Mouse (Mus musculus) myocyte (in vitro differentiated cells): ENCODE data around the gene Eef2kmt. TPM values are rescaled to one million over a fixed set of nuclear protein-coding genes. Genes with fewer than 3 reads are reported as not detected.
A peak's percentile ranks its signal among the peaks of the same experiment; 100 is the strongest.

ENCODE experiments used
- H3K27me3 ChIP-seq: one replicate; pipeline ENCODE4 v1.6.1; 2011; ENCODE audit not compliant: control insufficient read depth, insufficient read depth, insufficient read length
- H3K36me3 ChIP-seq: one replicate; pipeline ENCODE4 v1.6.1; 2011; ENCODE audit not compliant: control insufficient read depth, insufficient read depth
- H3K4me2 ChIP-seq: one replicate; pipeline ENCODE4 v1.6.1; 2011; ENCODE audit warnings: low read depth, control low read depth
- H3K4me3 ChIP-seq: one replicate; pipeline ENCODE4 v1.5.1; 2011; ENCODE audit warnings: mild to moderate bottlenecking, control low read depth, moderate library complexity
- H3K79me2 ChIP-seq: one replicate; pipeline ENCODE4 v1.6.1; 2011; ENCODE audit not compliant: control insufficient read depth, insufficient read depth
- H3ac ChIP-seq: one replicate; pipeline ENCODE4 v1.6.1; 2011; ENCODE audit not compliant: control insufficient read depth, insufficient read length
- CEBPB ChIP-seq: IDR thresholded peaks from 2 replicates; pipeline ENCODE4 v1.6.1; 2011; ENCODE audit warnings: mild to moderate bottlenecking, moderate library complexity; ENCODE audit not compliant: poor library complexity, insufficient read depth, severe bottlenecking
- E2F4 ChIP-seq: IDR thresholded peaks from one replicate; pipeline ENCODE4 v1.6.1; 2011; ENCODE audit warnings: mild to moderate bottlenecking, control low read depth, moderate library complexity; ENCODE audit not compliant: insufficient read depth
- MAX ChIP-seq: IDR thresholded peaks from one replicate; pipeline ENCODE4 v1.6.1; 2011; ENCODE audit warnings: low read depth, mild to moderate bottlenecking, control low read depth
- MYOD1 ChIP-seq, 3 experiments: IDR thresholded peaks; one replicate each; pipeline ENCODE4 v1.6.1; 2011; ENCODE audit warnings: control low read depth in 2 of 3, low read depth in 2 of 3, mild to moderate bottlenecking in 2 of 3, moderate library complexity in 1 of 3; ENCODE audit not compliant: insufficient read length in 2 of 3, control insufficient read depth in 1 of 3
- MYOG ChIP-seq, 3 experiments: IDR thresholded peaks; one replicate each; pipeline ENCODE4 v1.6.1; 2011; ENCODE audit warnings: control low read depth in 2 of 3, low read depth in 2 of 3, mild to moderate bottlenecking in 2 of 3; ENCODE audit not compliant: insufficient read length in 2 of 3, control insufficient read depth in 1 of 3, insufficient read depth in 1 of 3
- POLR2A ChIP-seq: IDR thresholded peaks from one replicate; pipeline ENCODE4 v1.6.1; 2011; ENCODE audit warnings: low read depth, mild to moderate bottlenecking, control low read depth, moderate library complexity; ENCODE audit not compliant: insufficient read length
- POLR2AphosphoS2 ChIP-seq: IDR thresholded peaks from one replicate; pipeline ENCODE4 v1.6.1; 2011; ENCODE audit warnings: low read depth, control low read depth; ENCODE audit not compliant: insufficient read length
- REST ChIP-seq: IDR thresholded peaks from one replicate; pipeline ENCODE4 v1.6.1; 2011; ENCODE audit warnings: mild to moderate bottlenecking, control low read depth, moderate library complexity; ENCODE audit not compliant: insufficient read depth, insufficient read length
- SRF ChIP-seq: IDR thresholded peaks from one replicate; pipeline ENCODE4 v1.6.1; 2011; ENCODE audit warnings: low read depth; ENCODE audit not compliant: control insufficient read depth, insufficient read length
- TCF12 ChIP-seq: IDR thresholded peaks from one replicate; pipeline ENCODE4 v1.6.1; 2011; ENCODE audit warnings: mild to moderate bottlenecking, control low read depth; ENCODE audit not compliant: poor library complexity, insufficient read depth, severe bottlenecking
- TCF3 ChIP-seq: IDR thresholded peaks from one replicate; pipeline ENCODE4 v1.6.1; 2011; ENCODE audit warnings: low read depth, control low read depth; ENCODE audit not compliant: insufficient read length
- USF1 ChIP-seq: IDR thresholded peaks from one replicate; pipeline ENCODE4 v1.6.1; 2011; ENCODE audit warnings: low read depth, mild to moderate bottlenecking, control low read depth, moderate library complexity
- polyA plus RNA-seq: library from polyadenylated mRNA; unstranded; fragments of >200 nt; fragmentation: generic; extraction: Trizol; gene quantifications from one replicate; pipeline ENCODE4 v1.2.1, GENCODE M21; 2012; ENCODE audit warnings: missing spikeins

Eef2kmt gene
- polyA plus RNA-seq, 1 experiment, result 21.0 TPM

- no peaks in the 10 kb centered on the region for H3K36me3 ChIP-seq
- H3K4me3 ChIP-seq, result no peak overlapping the region
- H3K79me2 ChIP-seq, result no peaks in the 10 kb centered on the region
- TF ChIP-seq TCF12 (no peak), MAX (no peak), SRF (no peak), POLR2AphosphoS2 (no peak), REST (no peak), MYOG (IDR thresholded peaks at IDR 0.05; ENCODE audit: control insufficient read depth in 1 of 3, insufficient read depth in 1 of 3, insufficient read length in 2 of 3, low read depth in 2 of 3) (no peak), CEBPB (no peak), MYOD1 (IDR thresholded peaks at IDR 0.05; ENCODE audit: control insufficient read depth in 1 of 3, insufficient read length in 2 of 3, low read depth in 2 of 3) (no peak), USF1 (no peak), TCF3 (no peak), E2F4 (no peak), POLR2A (no peak)
- H3K4me2 ChIP-seq, result no peak overlapping the region
- H3ac ChIP-seq, result no peak overlapping the region
- H3K27me3 ChIP-seq, result no peaks in the 10 kb centered on the region
These were observed 43.6 kb downstream of the Eef2kmt start for GRCm38 (mm10) chr16:5212150-5212549.

- no peak overlapping the region for H3K4me3 ChIP-seq
- no peaks in the 10 kb centered on the region for H3K36me3 ChIP-seq
- no peak overlapping the region for H3ac ChIP-seq
- H3K4me2 ChIP-seq, result no peak overlapping the region
- no peak for TF ChIP-seq CEBPB
- TF ChIP-seq MAX, result no peak
- no peak for TF ChIP-seq TCF3
- no peak for TF ChIP-seq SRF
- no peak for TF ChIP-seq REST
- H3K27me3 ChIP-seq, result no peaks in the 10 kb centered on the region
- no peaks in the 10 kb centered on the region for H3K79me2 ChIP-seq
These were observed 45.4 kb downstream of the Eef2kmt start for GRCm38 (mm10) chr16:5210365-5210764.

- no peaks in the 10 kb centered on the region for H3K36me3 ChIP-seq
- no peak for TF ChIP-seq POLR2AphosphoS2
- no peak for TF ChIP-seq MAX
- no peak for TF ChIP-seq MYOG (IDR thresholded peaks at IDR 0.05; ENCODE audit: control insufficient read depth in 1 of 3, insufficient read depth in 1 of 3, insufficient read length in 2 of 3, low read depth in 2 of 3)
- TF ChIP-seq CEBPB, result no peak
- TF ChIP-seq POLR2A, result no peak
- no peak for TF ChIP-seq MYOD1 (IDR thresholded peaks at IDR 0.05; ENCODE audit: control insufficient read depth in 1 of 3, insufficient read length in 2 of 3, low read depth in 2 of 3)
- H3ac ChIP-seq, result no peak overlapping the region
- no peak overlapping the region for H3K4me3 ChIP-seq
- no peak overlapping the region for H3K4me2 ChIP-seq
- H3K27me3 ChIP-seq, result no peaks in the 10 kb centered on the region
- no peaks in the 10 kb centered on the region for H3K79me2 ChIP-seq
These were observed 49.7 kb downstream of the Eef2kmt start for GRCm38 (mm10) chr16:5206051-5206450.

GRCm38 (mm10) chr16:5205431-5205970 lies 50.3 kb downstream of the Eef2kmt start:
- H3K4me2 ChIP-seq, result no peak overlapping the region

GRCm38 (mm10) chr16:5203668-5204433 lies 51.9 kb downstream of the Eef2kmt start, which contains the start of gene Nagpa:
Gene Nagpa (minus strand): TSS chr16:5204012.
- H3K79me2 ChIP-seq, result no peaks in the 10 kb centered on the region
- no peaks in the 10 kb centered on the region for H3K36me3 ChIP-seq
- H3K4me3 ChIP-seq, result peak within 1 kb of the TSS; percentile 40
- H3K4me2 ChIP-seq, result peak within 1 kb of the TSS; percentile 97
- TF ChIP-seq POLR2A (peak; percentile 44), TCF12 (no peak), MAX (peak; percentile 31), REST (no peak), MYOD1 (IDR thresholded peaks at IDR 0.05; ENCODE audit: control insufficient read depth in 1 of 3, insufficient read length in 2 of 3, low read depth in 2 of 3) (peak in 1 of 3 experiments; percentile 8), E2F4 (no peak), USF1 (peak; percentile 100), POLR2AphosphoS2 (no peak), MYOG (IDR thresholded peaks at IDR 0.05; ENCODE audit: control insufficient read depth in 1 of 3, insufficient read depth in 1 of 3, insufficient read length in 2 of 3, low read depth in 2 of 3) (no peak)
- H3K27me3 ChIP-seq, result no peaks in the 10 kb centered on the region
- H3ac ChIP-seq, result peak within 1 kb of the TSS; percentile 25

More at GRCm38 (mm10) chr16:5205431-5205970, 50.3 kb downstream of the Eef2kmt start:
- TF ChIP-seq CEBPB (no peak), E2F4 (no peak), POLR2A (no peak), POLR2AphosphoS2 (no peak), USF1 (no peak), MYOG (IDR thresholded peaks at IDR 0.05; ENCODE audit: control insufficient read depth in 1 of 3, insufficient read depth in 1 of 3, insufficient read length in 2 of 3, low read depth in 2 of 3) (no peak), SRF (no peak)
- no peak overlapping the region for H3ac ChIP-seq
- H3K79me2 ChIP-seq, result no peaks in the 10 kb centered on the region
- H3K27me3 ChIP-seq, result no peaks in the 10 kb centered on the region
- no peaks in the 10 kb centered on the region for H3K36me3 ChIP-seq
- H3K4me3 ChIP-seq, result no peak overlapping the region
